Mouse (Mus musculus): ENCODE measurements around the gene C530008M17Rik. TPM values are rescaled to one million over a fixed set of nuclear protein-coding genes. Genes with fewer than 3 reads are reported as not detected.

The C530008M17Rik gene
- total RNA-seq, 2 experiments from 2014 or later, result 1.8 to 2.4 TPM

DNA sequence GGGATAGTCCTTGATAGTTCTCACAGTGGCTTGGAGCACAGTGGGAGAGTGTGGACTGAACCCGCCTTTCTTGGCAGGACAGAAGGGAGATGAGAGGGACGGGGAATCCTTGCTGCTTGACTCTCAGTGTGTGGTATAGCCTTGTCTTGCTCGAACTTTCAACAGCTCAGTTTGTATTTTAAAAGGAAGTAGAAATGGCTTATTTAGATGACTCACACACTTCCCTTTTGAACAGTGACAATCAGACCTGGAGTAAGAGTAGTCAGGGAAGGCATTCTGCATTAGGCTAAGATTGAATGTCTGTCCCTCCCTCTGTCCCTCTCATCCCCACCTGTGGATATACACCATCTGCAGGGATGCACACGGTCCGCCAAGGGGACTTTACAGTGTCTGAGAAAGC lies 115.1 kb downstream of the C530008M17Rik start:
- intact Hi-C loops (cut with DNase I), result no loop called here
- H3K4me3 ChIP-seq, result no peak overlapping the region
- H3K27ac ChIP-seq, result no peak overlapping the region
- TF ChIP-seq CTCF (IDR thresholded peaks at IDR 0.05), result no peak
- no peak for DNase-seq

DNA sequence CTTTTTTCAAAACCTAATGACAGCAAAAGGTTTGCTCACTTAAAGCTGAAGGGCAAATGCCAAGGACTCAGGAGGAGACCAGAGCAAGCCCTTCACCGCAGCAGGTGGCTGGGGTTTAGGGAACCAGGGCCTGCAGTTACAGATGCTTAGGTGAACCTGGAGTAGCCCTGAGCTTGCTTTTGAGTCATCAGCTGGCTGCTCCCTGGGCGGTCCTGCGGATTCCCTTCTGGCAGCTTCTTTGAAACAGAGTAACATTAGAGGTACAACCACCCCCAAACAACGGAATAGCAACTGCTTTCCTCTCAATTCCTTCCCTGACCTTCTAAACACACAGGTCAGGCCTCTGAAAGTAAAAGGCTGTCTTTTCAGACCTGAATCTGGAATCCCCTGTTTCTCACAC lies 116.5 kb downstream of the C530008M17Rik start:
- TF ChIP-seq CTCF (IDR thresholded peaks at IDR 0.05), result no peak
- H3K27ac ChIP-seq, result no peak overlapping the region
- intact Hi-C loops (cut with DNase I), result no loop called here
- no peak overlapping the region for H3K4me3 ChIP-seq
- DNase-seq, result no peak

DNA sequence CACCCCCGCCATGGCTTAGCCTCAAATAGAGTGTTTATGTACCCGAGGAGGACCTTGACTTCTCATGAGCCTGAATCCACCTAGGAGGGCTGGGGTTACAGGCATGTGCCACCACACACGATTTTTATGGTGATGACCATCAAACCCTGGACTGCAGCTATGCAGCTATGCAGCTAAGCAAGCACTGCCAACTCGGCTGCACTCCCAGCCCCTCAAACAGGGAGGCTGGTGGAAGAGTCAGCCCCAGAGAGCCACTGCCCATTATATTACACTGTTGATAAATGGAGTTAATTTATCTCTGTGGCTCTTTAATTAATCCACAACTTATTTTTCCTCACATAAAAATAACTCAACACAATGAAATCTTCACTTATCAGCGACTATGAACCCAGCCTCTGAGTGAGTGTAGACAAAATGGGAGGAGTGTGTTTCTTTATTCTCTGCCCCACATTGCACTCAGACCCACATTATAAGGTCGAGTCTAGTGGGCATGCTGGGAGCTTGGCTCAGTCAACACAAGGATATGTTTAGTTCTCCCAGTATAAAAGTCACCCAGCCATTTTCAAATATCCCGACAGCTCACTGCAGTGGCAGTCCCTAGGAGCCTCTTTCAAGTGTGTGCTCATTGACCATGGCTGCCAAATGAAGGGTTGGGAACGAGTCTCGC lies 117.3 kb downstream of the C530008M17Rik start:
- intact Hi-C loops (cut with DNase I), result no loop called here
- no peak for DNase-seq
- Histone ChIP-seq H3K4me3 (no peak overlapping the region), H3K27ac (no peak overlapping the region)
- TF ChIP-seq CTCF (IDR thresholded peaks at IDR 0.05), result no peak

DNA sequence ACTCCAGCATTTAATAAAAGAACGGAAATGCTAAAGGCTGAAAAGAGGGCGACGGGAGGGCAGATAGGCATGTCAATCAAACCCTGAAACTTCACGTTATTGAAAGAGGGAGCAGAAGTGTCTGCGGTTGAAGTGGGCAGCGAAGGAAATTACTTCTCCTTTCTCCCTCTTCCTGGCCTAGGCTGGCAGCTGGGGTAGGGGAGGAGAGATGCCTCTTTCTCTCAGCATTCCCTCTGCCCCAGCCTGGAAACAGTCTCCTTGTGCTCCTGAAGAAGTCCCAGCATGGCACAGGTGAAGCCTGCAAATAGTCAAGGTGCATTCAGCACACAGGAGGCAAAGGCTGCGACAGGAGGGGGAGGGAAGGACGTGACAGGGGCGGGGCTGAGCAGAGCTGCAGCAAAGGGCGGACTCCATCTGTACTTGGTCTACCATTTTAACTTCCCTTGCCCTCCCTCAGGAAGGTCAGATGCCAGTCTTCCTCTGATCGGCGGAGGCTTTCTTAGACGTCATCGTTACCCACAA lies 122.8 kb downstream of the C530008M17Rik start:
- intact Hi-C loops (cut with DNase I), result no loop called here
- no peak overlapping the region for H3K4me3 ChIP-seq
- no peak for DNase-seq
- TF ChIP-seq CTCF (IDR thresholded peaks at IDR 0.05), result no peak
- H3K27ac ChIP-seq, result no peak overlapping the region

DNA sequence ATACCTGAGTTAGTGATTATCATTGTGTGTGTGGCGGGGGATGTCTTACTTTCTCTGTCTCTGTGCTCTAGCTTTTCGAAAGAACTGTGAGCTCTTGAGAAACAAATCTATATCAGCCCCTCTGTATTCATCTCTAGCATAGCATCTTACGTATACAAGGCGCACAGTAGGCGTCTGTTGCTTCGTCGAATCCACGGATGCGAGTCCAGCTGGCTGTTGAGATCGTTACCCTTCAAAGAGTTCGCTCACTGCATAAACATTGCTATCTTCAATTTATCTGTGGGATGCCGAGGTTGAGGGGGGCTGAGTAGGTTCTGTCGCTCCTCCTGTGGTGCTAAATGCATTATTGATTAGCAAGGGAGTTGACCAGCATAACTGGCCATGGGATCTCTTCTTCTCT lies 125.6 kb downstream of the C530008M17Rik start:
- Histone ChIP-seq H3K4me3 (no peak overlapping the region), H3K27ac (no peak overlapping the region)
- DNase-seq, result no peak
- no peak for TF ChIP-seq CTCF (IDR thresholded peaks at IDR 0.05)
- intact Hi-C loops (cut with DNase I), result no loop called here

DNA sequence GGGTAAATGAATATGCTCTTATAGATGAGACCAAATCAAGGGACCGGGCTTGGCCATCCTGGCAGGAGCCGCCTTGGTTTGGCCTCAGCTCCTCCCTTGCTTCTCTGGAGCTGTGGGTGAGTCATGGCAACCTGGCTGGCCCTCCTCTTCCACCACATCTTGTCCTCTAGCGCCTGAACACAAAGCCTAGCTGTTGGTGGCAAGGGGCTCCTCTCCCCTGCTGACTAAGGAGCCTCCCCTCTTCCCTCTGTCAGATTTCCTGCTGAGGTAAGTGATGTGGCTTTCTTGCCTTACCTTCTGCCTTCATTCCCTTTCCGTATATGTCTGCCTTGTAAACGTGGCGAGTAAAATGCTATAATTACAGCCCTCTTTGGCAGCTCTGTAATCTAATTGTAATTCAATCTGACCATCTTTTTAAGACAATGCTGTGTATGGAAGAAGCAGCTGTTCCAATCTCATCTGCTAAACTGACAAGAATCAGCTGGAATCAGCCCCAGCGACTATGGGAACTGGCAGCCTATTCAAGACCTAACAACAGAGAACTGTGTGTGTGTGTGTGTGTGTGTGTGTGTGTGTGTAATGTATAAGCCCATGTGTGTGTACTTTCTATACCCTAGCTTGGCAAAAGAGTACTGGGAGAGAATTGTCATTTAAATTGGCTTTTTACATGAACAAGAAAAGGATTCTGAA lies 126.2 kb downstream of the C530008M17Rik start:
- intact Hi-C loops (cut with DNase I), result no loop called here

DNA sequence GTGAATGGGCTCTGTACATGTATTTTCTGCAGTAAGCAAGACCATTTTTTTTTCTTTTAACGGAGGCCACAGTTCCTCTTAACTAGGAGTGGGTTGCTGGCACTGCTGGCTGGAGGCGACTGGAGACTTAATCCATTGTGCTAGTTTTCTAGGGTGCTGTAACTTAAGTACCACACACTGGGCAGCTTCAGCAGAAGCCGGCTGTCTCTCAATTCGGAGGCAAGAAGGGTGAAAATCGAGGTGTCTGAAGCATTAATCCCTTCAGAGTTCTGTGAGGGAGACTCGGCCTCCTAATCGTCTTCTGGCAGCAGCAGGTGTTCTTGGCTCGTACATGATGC lies 126.8 kb downstream of the C530008M17Rik start:
- TF ChIP-seq CTCF (IDR thresholded peaks at IDR 0.05), result no peak
- Histone ChIP-seq H3K4me3 (no peak overlapping the region), H3K27ac (no peak overlapping the region)
- intact Hi-C loops (cut with DNase I), result no loop called here
- DNase-seq, result no peak

More for the DNA sequence above, 126.2 kb downstream of the C530008M17Rik start:
- Histone ChIP-seq H3K4me3 (no peak overlapping the region), H3K27ac (no peak overlapping the region)
- TF ChIP-seq CTCF (IDR thresholded peaks at IDR 0.05), result no peak
- no peak for DNase-seq

DNA sequence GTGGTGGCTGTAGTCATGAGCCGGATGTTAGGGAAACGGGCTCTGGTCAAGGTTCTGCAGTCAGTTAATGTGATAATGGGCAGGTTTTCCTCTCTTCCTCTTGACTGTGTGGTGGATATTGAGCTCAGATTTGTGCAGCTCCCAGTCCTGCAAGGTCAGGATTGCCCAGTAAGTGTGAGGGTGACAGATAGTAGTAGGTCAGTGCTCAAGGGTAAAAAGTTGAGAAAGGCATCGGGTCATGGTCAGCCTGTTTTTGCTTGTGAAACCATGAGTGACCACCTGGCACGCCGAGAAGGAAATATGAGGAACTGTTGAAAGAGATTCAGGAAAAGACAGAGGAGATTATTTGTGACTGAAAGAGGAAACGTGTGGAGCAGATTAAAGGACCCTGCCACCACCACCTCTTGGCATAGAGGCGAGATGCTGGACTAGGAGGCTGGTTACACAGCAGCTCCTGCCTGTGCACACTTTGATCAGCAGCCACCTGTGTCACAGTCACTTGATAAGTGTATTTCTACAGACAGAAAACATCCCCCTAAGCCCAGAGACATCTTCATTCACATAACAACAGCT lies 127.9 kb downstream of the C530008M17Rik start:
- intact Hi-C loops (cut with DNase I), result no loop called here
- DNase-seq, result no peak
- Histone ChIP-seq H3K27ac (no peak overlapping the region), H3K4me3 (no peak overlapping the region)
- no peak for TF ChIP-seq CTCF (IDR thresholded peaks at IDR 0.05)

DNA sequence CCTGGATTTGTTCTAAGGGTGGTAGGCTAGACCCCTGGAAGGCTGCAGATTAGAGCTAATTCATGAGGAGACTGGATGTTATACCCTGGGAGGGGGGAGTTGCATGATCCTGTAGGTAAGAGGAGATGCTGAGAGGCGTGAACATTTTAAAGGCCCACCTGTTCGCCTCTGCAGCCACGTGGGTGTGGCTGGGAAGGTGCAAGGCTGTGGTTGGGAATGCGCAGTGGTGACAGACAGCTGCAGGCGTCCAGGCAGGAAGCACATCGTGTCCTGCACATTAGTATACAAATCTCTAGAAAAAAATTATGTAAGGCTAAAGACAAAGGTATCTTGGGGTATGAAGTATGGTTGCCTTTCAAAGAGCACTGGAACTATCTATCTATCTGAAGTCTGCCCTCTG lies 128.7 kb downstream of the C530008M17Rik start:
- H3K4me3 ChIP-seq, result no peak overlapping the region
- DNase-seq, result no peak
- no peak overlapping the region for H3K27ac ChIP-seq
- intact Hi-C loops (cut with DNase I), result no loop called here
- TF ChIP-seq CTCF (IDR thresholded peaks at IDR 0.05), result no peak

DNA sequence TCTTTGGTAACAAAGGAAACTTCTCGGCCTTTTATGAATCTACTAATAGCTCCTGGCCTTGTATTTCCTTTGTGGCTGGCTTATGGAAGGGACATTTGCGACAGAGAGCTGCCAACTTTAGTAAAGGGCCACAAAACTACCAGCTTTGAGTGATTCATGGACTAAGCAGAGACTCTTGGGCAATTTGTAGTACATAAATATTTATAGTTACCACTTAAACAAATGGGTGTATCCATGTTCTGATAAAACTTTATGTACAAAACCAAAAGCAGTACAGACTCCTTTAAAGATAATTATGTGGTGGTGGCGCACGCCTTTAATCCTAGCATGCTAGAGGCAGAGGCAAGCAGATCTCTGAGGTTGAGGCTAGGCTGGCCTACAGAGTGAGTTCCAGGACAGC lies 133.6 kb downstream of the C530008M17Rik start:
- Histone ChIP-seq H3K4me3 (no peak overlapping the region), H3K27ac (no peak overlapping the region)
- intact Hi-C loops (cut with DNase I), result no loop called here
- DNase-seq, result no peak
- TF ChIP-seq CTCF (IDR thresholded peaks at IDR 0.05), result no peak

DNA sequence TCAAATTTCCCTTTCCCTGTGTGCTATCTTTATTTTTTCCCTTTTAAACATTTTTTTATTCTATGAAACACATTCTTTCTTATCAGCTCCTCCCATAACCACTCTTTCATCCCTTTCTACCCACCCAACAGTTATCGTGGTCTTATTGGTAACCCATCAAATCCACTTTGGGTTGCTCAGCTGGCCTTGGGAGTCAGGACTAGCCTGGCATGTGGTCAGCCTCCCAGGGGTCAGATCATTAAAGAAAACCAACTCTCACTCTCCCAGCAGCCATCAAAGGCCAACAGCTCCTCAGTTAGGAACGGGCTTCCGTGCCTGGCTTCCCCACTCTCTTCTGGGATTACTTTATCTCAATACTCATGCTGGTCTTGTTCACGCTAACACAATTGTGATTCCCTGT lies 135.0 kb downstream of the C530008M17Rik start:
- Histone ChIP-seq H3K27ac (no peak overlapping the region), H3K4me3 (no peak overlapping the region)
- no peak for TF ChIP-seq CTCF (IDR thresholded peaks at IDR 0.05)
- no peak for DNase-seq
- intact Hi-C loops (cut with DNase I), result no loop called here

DNA sequence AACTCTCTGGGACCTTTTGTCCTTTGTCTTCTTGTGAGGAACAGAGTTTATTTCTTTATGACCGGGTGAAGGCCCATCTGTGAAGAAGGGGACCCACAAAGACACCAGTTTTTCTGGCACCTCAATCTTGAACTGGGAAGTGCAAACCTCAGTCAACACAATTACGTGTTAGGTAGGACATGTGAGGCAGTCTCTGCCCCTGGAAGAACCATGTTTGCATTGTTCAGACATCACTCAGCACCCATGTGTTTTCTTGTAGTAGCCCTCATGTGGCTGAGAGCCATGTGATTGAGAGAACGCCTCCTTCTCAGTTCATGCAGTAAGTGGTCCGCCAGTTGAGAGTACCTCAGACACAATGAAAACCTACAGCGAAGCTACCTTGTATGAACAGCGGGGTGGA lies 136.4 kb downstream of the C530008M17Rik start:
- TF ChIP-seq CTCF (IDR thresholded peaks at IDR 0.05), result no peak
- Histone ChIP-seq H3K27ac (no peak overlapping the region), H3K4me3 (no peak overlapping the region)
- intact Hi-C loops (cut with DNase I), result no loop called here
- no peak for DNase-seq

DNA sequence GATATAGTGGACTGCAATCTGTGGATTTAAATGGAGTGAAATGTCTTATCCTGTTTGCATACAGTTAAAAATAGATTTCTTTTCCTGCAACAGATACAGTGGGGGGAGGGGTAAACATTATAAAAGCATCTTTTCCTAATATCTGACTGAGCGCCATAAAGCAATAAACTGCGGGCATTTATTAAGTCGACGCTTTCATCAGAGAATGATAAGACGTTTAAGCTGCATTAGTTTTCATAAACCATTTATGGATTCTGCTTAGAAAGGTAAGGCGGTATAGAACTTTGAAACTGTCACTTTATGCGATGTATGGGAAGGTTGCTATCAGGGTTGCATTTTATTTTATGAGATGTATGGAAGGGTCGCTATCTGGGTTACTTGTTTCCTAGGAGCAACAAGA lies 141.7 kb downstream of the C530008M17Rik start:
- no peak for TF ChIP-seq CTCF (IDR thresholded peaks at IDR 0.05)
- no peak for DNase-seq
- Histone ChIP-seq H3K27ac (no peak overlapping the region), H3K4me3 (no peak overlapping the region)
- intact Hi-C loops (cut with DNase I), result no loop called here

Measured in gastrocnemius, adult 2 months (tissue).